Mouse (Mus musculus): ENCODE data around the gene Bbs2. TPM values are rescaled to one million over a fixed set of nuclear protein-coding genes. Genes with fewer than 3 reads are reported as not detected.

The Bbs2 gene
- total and polyA plus RNA-seq, 3 experiments, result 10.0 to 13.0 (median 12.0) TPM

DNA sequence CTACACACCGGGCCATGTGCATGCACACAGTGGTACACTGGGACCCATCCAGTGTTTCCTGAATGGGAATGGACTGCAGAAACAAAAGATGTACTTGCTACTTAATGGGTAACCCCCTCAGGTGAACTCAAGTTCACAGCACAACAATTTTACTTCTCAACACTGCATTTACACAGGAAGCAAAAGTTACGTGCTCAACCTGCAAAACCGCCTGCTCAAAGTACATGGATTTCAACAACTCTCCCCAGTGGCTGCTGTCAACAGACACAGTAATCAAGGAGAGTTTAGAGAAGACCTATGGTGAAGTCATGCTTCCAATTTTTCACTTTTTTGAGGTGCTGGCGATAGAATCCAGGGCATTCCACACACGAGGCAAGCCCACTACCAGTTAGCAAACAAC, 63.5 kb downstream of the Bbs2 start:
- Histone ChIP-seq H3K36me3 (replicated peaks in 1 of 2; ENCODE audit: control insufficient read depth in 1 of 2, insufficient read depth in 1 of 2, low read length in 1 of 2) (peaks cover 15 to 35% of the 10 kb centered on the region in 2 experiments), H3K4me2 (ENCODE audit: insufficient read depth, low read depth, poor library complexity, severe bottlenecking) (peak overlapping the region; percentile 91), H3K27ac (ENCODE audit: insufficient read depth, low read depth) (0 out of 2 replicates have a peak overlapping the region, but pooled peaks have one; percentile 4), H3K79me2 (replicated peaks; ENCODE audit: control insufficient read depth, extremely low read depth, insufficient read depth, poor library complexity, severe bottlenecking) (peaks cover 61% of the 10 kb centered on the region), H3K4me3 (replicated peaks in 1 of 3; ENCODE audit: low read depth in 2 of 3, low read length in 2 of 3, poor library complexity in 1 of 3) (peak overlapping the region; percentile 32 to 75 (median 69)), H3K9me3 (replicated peaks; ENCODE audit: low read length) (no peaks in the 10 kb centered on the region), H3K4me1 (ENCODE audit: control insufficient read depth in 1 of 2, insufficient read depth in 2 of 2) (peaks cover 9 to 41% of the 10 kb centered on the region in 2 experiments), H3K27me3 (replicated peaks) (no peaks in the 10 kb centered on the region), H3K9ac (ENCODE audit: insufficient read depth, low read depth) (peak overlapping the region; percentile 97)
- no peak for DNase-seq (ENCODE audit: extremely low read depth)
- TF ChIP-seq USF1 (IDR thresholded peaks at IDR 0.05; ENCODE audit: low read depth, low read length) (no peak), USF2 (conservative IDR thresholded peaks at IDR 0.05; ENCODE audit: low read depth, low read length) (no peak), MAFK (IDR thresholded peaks at IDR 0.05; ENCODE audit: insufficient replicate concordance, low read length) (no peak), E2F4 (IDR thresholded peaks at IDR 0.05; ENCODE audit: insufficient replicate concordance, low read depth, low read length) (no peak), KAT2A (IDR thresholded peaks at IDR 0.05; ENCODE audit: insufficient replicate concordance, low read length) (no peak), CHD1 (IDR thresholded peaks at IDR 0.05; ENCODE audit: low read depth, low read length) (peak; percentile 52; the same call in 1 of the 2 replicates), BHLHE40 (IDR thresholded peaks at IDR 0.05; ENCODE audit: low read depth, low read length) (no peak)
- in situ Hi-C loops (cut with MboI; ENCODE audit: low pct_ligation_motif_present, low pct_unique_long_range_greater_than_20kb, low sequenced_read_pairs) (no loop called here), dilution Hi-C loops (cut with MboI; ENCODE audit: extremely low pct_ligation_motif_present, extremely low pct_unique_long_range_greater_than_20kb, low sequenced_read_pairs) (no loop called here)

DNA sequence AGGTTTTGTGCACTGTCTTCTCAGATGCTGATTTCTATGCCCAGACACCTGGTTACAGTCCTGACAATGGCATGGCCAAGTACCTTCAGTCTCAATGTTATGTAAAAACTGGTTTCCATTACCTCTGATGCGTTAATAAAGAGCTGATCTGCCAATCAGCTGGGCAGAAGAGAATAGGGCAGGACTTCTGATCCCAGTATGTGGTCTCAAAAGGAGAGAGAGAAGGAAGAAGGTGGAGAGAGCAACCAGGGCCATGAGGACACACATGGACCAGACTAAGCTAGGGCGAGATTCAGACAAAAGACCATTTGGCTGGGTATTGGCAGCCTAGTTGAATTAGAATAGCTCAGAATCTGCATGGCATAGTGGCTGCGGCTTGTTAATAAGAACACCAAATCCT, 65.1 kb downstream of the Bbs2 start:
- Histone ChIP-seq H3K27ac (ENCODE audit: insufficient read depth, low read depth) (no peak overlapping the region), H3K36me3 (replicated peaks in 1 of 2; ENCODE audit: control insufficient read depth in 1 of 2, insufficient read depth in 1 of 2, low read length in 1 of 2) (peaks cover 24 to 36% of the 10 kb centered on the region in 2 experiments), H3K4me2 (ENCODE audit: insufficient read depth, low read depth, poor library complexity, severe bottlenecking) (no peak overlapping the region), H3K4me1 (ENCODE audit: control insufficient read depth in 1 of 2, insufficient read depth in 2 of 2) (peaks cover 9 to 35% of the 10 kb centered on the region in 2 experiments), H3K9me3 (replicated peaks; ENCODE audit: low read length) (no peaks in the 10 kb centered on the region), H3K27me3 (replicated peaks) (no peaks in the 10 kb centered on the region), H3K4me3 (replicated peaks in 1 of 3; ENCODE audit: low read depth in 2 of 3, low read length in 2 of 3, poor library complexity in 1 of 3) (no peak overlapping the region), H3K9ac (ENCODE audit: insufficient read depth, low read depth) (no peak overlapping the region), H3K79me2 (replicated peaks; ENCODE audit: control insufficient read depth, extremely low read depth, insufficient read depth, poor library complexity, severe bottlenecking) (peaks cover 67% of the 10 kb centered on the region)
- in situ Hi-C loops (cut with MboI; ENCODE audit: low pct_ligation_motif_present, low pct_unique_long_range_greater_than_20kb, low sequenced_read_pairs), result no loop called here
- dilution Hi-C loops (cut with MboI; ENCODE audit: extremely low pct_ligation_motif_present, extremely low pct_unique_long_range_greater_than_20kb, low sequenced_read_pairs), result no loop called here
- TF ChIP-seq BHLHE40 (IDR thresholded peaks at IDR 0.05; ENCODE audit: low read depth, low read length), result no peak
- TF ChIP-seq RCOR1 (conservative IDR thresholded peaks at IDR 0.05; ENCODE audit: low read depth, low read length), result no peak
- TF ChIP-seq ZMIZ1 (IDR thresholded peaks at IDR 0.05; ENCODE audit: low read depth, low read length), result no peak
- TF ChIP-seq ZC3H11A (IDR thresholded peaks at IDR 0.05; ENCODE audit: low read depth, low read length), result no peak
- TF ChIP-seq SMC3 (IDR thresholded peaks at IDR 0.05; ENCODE audit: low read depth, low read length), result no peak
- TF ChIP-seq ETS1 (conservative IDR thresholded peaks at IDR 0.05; ENCODE audit: low read depth, low read length), result no peak
- no peak for TF ChIP-seq JUND (conservative IDR thresholded peaks at IDR 0.05; ENCODE audit: low read depth, low read length)
- no peak for TF ChIP-seq GABPA (IDR thresholded peaks at IDR 0.05; ENCODE audit: insufficient replicate concordance, low read depth, low read length)
- no peak for TF ChIP-seq USF1 (IDR thresholded peaks at IDR 0.05; ENCODE audit: low read depth, low read length)
- no peak for DNase-seq (ENCODE audit: extremely low read depth)

All from CH12.LX (cell line).